Mouse (Mus musculus) heart, embryonic 11.5 days (tissue): ENCODE results near the gene Lpin1. TPM values are rescaled to one million over a fixed set of nuclear protein-coding genes. Genes with fewer than 3 reads are reported as not detected.

ENCODE experiments used
- ATAC-seq: fragments of 200-750 bp; cut with Nextera tagmentation; replicated peaks from 2 replicates; pipeline ENCODE4 v1.8.0; 2017; ENCODE audit warnings: moderate library complexity; ENCODE audit not compliant: insufficient number of reproducible peaks, low FRiP score, low TSS enrichment
- H3K27ac ChIP-seq: fragments of 300-500 bp; sonication (generic); 2 replicates; pipeline ENCODE4 v1.5.1; 2014; ENCODE audit warnings: mild to moderate bottlenecking, low read depth, low read length
- H3K27me3 ChIP-seq: fragments of 300-500 bp; sonication (generic); 2 replicates; pipeline ENCODE4 v1.6.1; 2014; ENCODE audit warnings: mild to moderate bottlenecking, low read length, mixed read lengths; ENCODE audit not compliant: control insufficient read depth, insufficient read depth
- H3K36me3 ChIP-seq: fragments of 300-500 bp; sonication (generic); 2 replicates; pipeline ENCODE4 v1.6.1; 2014; ENCODE audit warnings: mild to moderate bottlenecking, low read length, moderate library complexity, mixed read lengths; ENCODE audit not compliant: control insufficient read depth, insufficient read depth
- H3K4me1 ChIP-seq: fragments of 300-500 bp; sonication (generic); 2 replicates; pipeline ENCODE4 v1.6.1; 2014; ENCODE audit warnings: low read length; ENCODE audit not compliant: control insufficient read depth, insufficient read depth
- H3K4me2 ChIP-seq: fragments of 300-500 bp; sonication (generic); 2 replicates; pipeline ENCODE4 v1.6.1; 2014; ENCODE audit warnings: mild to moderate bottlenecking, moderate library complexity
- H3K4me3 ChIP-seq: fragments of 300-500 bp; sonication (generic); 2 replicates; pipeline ENCODE4 v1.5.1; 2014; ENCODE audit warnings: low read depth, low read length
- H3K9ac ChIP-seq: fragments of 300-500 bp; sonication (generic); 2 replicates; pipeline ENCODE4 v1.6.1; 2014; ENCODE audit warnings: mild to moderate bottlenecking, low read depth, low read length, moderate library complexity
- H3K9me3 ChIP-seq: fragments of 300-500 bp; sonication (generic); replicated peaks from 2 replicates; pipeline ENCODE4 v1.6.1; 2016; ENCODE audit warnings: low read length; ENCODE audit not compliant: control insufficient read depth
- WGBS: fragments of 180-500 bp; shearing (Covaris S2); extraction: QIAGEN DNeasy Blood & Tissue Kit; methylation state at CpG from one replicate; pipeline ENCODE4 v1.1.7; 2014; ENCODE audit not compliant: insufficient replicate concordance; 5-methylcytosine and 5-hydroxymethylcytosine counted together
- polyA plus RNA-seq: library from polyadenylated mRNA; unstranded; fragments of >200 nt; fragmentation: Nextera tagmentation; extraction: Ambion mirVana; gene quantifications from 2 replicates; pipeline ENCODE4 v1.2.1, GENCODE M21; 2014

Gene Lpin1
- polyA plus RNA-seq, 1 experiment from 2014 or later: 3.8 TPM

- no peaks in the 10 kb centered on the region for H3K9me3 ChIP-seq
- no peaks in the 10 kb centered on the region for H3K27me3 ChIP-seq
- H3K9ac ChIP-seq: no peak overlapping the region
- no peaks in the 10 kb centered on the region for H3K4me1 ChIP-seq
- H3K4me3 ChIP-seq: no peak overlapping the region
- no peaks in the 10 kb centered on the region; the same call in 1 of the 2 replicates for H3K36me3 ChIP-seq
- no peak overlapping the region for H3K4me2 ChIP-seq
- WGBS: 62% methylated on average over 8 of the region's 8 CpGs
- no peak overlapping the region for H3K27ac ChIP-seq
- ATAC-seq: no peak
Measured at GRCm38 (mm10) chr12:16562181-16562580, 48.6 kb downstream of the Lpin1 start.

GRCm38 (mm10) chr12:16557271-16557670, 53.5 kb downstream of the Lpin1 start:
- WGBS: 61% methylated on average over 4 of the region's 4 CpGs
- no peak overlapping the region for H3K27ac ChIP-seq
- H3K4me1 ChIP-seq: peaks cover 6% of the 10 kb centered on the region; the same call in 1 of the 2 replicates
- no peaks in the 10 kb centered on the region for H3K9me3 ChIP-seq
- no peak overlapping the region for H3K4me3 ChIP-seq
- ATAC-seq: no peak
- no peak overlapping the region for H3K9ac ChIP-seq
- H3K27me3 ChIP-seq: no peaks in the 10 kb centered on the region
- H3K4me2 ChIP-seq: no peak overlapping the region
- H3K36me3 ChIP-seq: no peaks in the 10 kb centered on the region; the same call in 1 of the 2 replicates

GRCm38 (mm10) chr12:16554171-16554570, 56.6 kb downstream of the Lpin1 start:
- Histone ChIP-seq H3K27me3 (no peaks in the 10 kb centered on the region), H3K4me1 (peaks cover 8% of the 10 kb centered on the region), H3K36me3 (no peaks in the 10 kb centered on the region; the same call in 1 of the 2 replicates), H3K9me3 (no peaks in the 10 kb centered on the region), H3K4me3 (no peak overlapping the region), H3K27ac (peak overlapping the region; percentile 36; the same call in 1 of the 2 replicates), H3K4me2 (no peak overlapping the region), H3K9ac (no peak overlapping the region)
- ATAC-seq: no peak
- WGBS: 59% methylated on average over 8 of the region's 8 CpGs

GRCm38 (mm10) chr12:16552108-16552771, 58.5 kb downstream of the Lpin1 start:
- Histone ChIP-seq H3K4me3 (no peak overlapping the region), H3K4me1 (peaks cover 8% of the 10 kb centered on the region), H3K27ac (no peak overlapping the region), H3K27me3 (no peaks in the 10 kb centered on the region), H3K9me3 (no peaks in the 10 kb centered on the region), H3K9ac (no peak overlapping the region), H3K4me2 (no peak overlapping the region), H3K36me3 (no peaks in the 10 kb centered on the region; the same call in 1 of the 2 replicates)
- 78% methylated on average over 13 of the region's 13 CpGs for WGBS
- ATAC-seq: no peak

GRCm38 (mm10) chr12:16550983-16551454, 59.7 kb downstream of the Lpin1 start:
- no peaks in the 10 kb centered on the region for H3K9me3 ChIP-seq
- no peak overlapping the region for H3K4me3 ChIP-seq
- H3K4me1 ChIP-seq: peaks cover 11% of the 10 kb centered on the region
- no peak overlapping the region for H3K9ac ChIP-seq
- no peaks in the 10 kb centered on the region; the same call in 1 of the 2 replicates for H3K36me3 ChIP-seq
- no peak for ATAC-seq
- no peak overlapping the region for H3K4me2 ChIP-seq
- WGBS: 70% methylated on average over 12 of the region's 12 CpGs
- H3K27me3 ChIP-seq: no peaks in the 10 kb centered on the region
- no peak overlapping the region for H3K27ac ChIP-seq

GRCm38 (mm10) chr12:16548824-16549375, 61.9 kb downstream of the Lpin1 start:
- Histone ChIP-seq H3K4me3 (no peak overlapping the region), H3K9me3 (no peaks in the 10 kb centered on the region), H3K4me2 (no peak overlapping the region), H3K36me3 (no peaks in the 10 kb centered on the region; the same call in 1 of the 2 replicates), H3K27me3 (no peaks in the 10 kb centered on the region), H3K27ac (no peak overlapping the region), H3K9ac (no peak overlapping the region), H3K4me1 (peaks cover 10% of the 10 kb centered on the region)
- ATAC-seq: no peak
- 80% methylated on average over 12 of the region's 12 CpGs for WGBS

GRCm38 (mm10) chr12:16541606-16542005, 69.2 kb downstream of the Lpin1 start:
- Histone ChIP-seq H3K9me3 (no peaks in the 10 kb centered on the region), H3K4me3 (no peak overlapping the region), H3K27me3 (no peaks in the 10 kb centered on the region), H3K4me1 (peaks cover 10% of the 10 kb centered on the region; the same call in 1 of the 2 replicates), H3K36me3 (no peaks in the 10 kb centered on the region; the same call in 1 of the 2 replicates), H3K4me2 (no peak overlapping the region), H3K27ac (no peak overlapping the region), H3K9ac (no peak overlapping the region)
- 86% methylated on average over 5 of the region's 5 CpGs for WGBS
- no peak for ATAC-seq

GRCm38 (mm10) chr12:16540712-16541111, 70.1 kb downstream of the Lpin1 start:
- no peaks in the 10 kb centered on the region; the same call in 1 of the 2 replicates for H3K36me3 ChIP-seq
- H3K9me3 ChIP-seq: no peaks in the 10 kb centered on the region
- peaks cover 6% of the 10 kb centered on the region; the same call in 1 of the 2 replicates for H3K4me1 ChIP-seq
- H3K4me3 ChIP-seq: no peak overlapping the region
- H3K4me2 ChIP-seq: no peak overlapping the region
- no peak for ATAC-seq
- H3K9ac ChIP-seq: no peak overlapping the region
- H3K27ac ChIP-seq: no peak overlapping the region
- no peaks in the 10 kb centered on the region for H3K27me3 ChIP-seq
- 86% methylated on average over 8 of the region's 8 CpGs for WGBS
